Mouse (Mus musculus) small intestine, adult 10 weeks (tissue): ENCODE measurements around the gene Efcab3. TPM values are rescaled to one million over a fixed set of nuclear protein-coding genes. Genes with fewer than 3 reads are reported as not detected.

Experiments used
- polyA plus RNA-seq: library from polyadenylated mRNA; stranded (reverse); fragments of 350-450 nt; fragmentation: Illumina TruSeq; extraction: RNeasy Lipid Tissue Mini Kit (QIAGEN cat#74804); gene quantifications from one replicate; pipeline ENCODE4 v1.2.3, GENCODE M21; 2014; ENCODE audit warnings: low replicate concordance

Efcab3 gene
- polyA plus RNA-seq = not detected

GRCm38 (mm10) chr11:105063292-105063691 is at the start of gene Efcab3:
Efcab3 (plus strand) TSS chr11:105063592.

GRCm38 (mm10) chr11:105125735-105126519 is 62.5 kb downstream of the Efcab3 start, which contains the start of gene Mettl2:
Mettl2 (plus strand) TSS chr11:105126425.

GRCm38 (mm10) chr11:105146593-105146992 is 83.2 kb downstream of the Efcab3 start, which contains the start of gene Gm10842:
Gm10842 (plus strand) TSS chr11:105146893.

Other genes starting within 250 kb of the Efcab3 start
- gene Mettl2, start 62.8 kb downstream of the Efcab3 start, polyA plus RNA-seq = 11.8 TPM
- not detected for gene Gm10842, start 83.3 kb downstream of the Efcab3 start, polyA plus RNA-seq
- 74.8 TPM for gene Tlk2, start 115.2 kb downstream of the Efcab3 start, polyA plus RNA-seq
- gene Mrc2, start 229.1 kb downstream of the Efcab3 start, polyA plus RNA-seq = not detected